Comparison of ENCODE assay signal across 7 mouse cellular contexts in the genomic region with DNA sequence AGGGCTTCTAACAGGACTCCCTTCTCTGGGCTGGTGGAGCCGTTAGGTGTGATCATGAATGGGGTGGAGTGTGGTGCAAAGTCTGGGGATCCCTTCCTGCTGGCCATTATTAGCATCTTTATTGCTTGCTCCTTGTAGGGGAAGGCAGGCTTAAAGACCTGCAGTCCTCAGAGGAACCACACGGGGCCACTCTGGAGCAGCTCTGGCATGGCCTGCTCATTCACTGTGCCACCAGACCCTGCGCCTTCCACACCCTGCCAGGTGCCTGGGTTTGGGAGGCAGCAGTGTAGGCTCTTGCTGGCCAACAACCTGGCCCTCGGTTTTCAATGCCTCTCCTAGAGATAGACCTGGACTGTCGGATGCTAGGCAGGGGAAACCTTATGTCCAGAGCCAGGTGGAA. TPM values are rescaled to one million over a fixed set of nuclear protein-coding genes. Genes with fewer than 3 reads are reported as not detected.
DNase-seq lines count a peak whose midpoint lies in the region; ATAC-seq lines count a peak whose summit lies in the region.

No protein-coding gene starts in this region.

- no peak overlapping the region for H3K27ac ChIP-seq in hindbrain, embryonic 14.5 days

- no peak overlapping the region for H3K4me3 ChIP-seq in hindbrain, embryonic 14.5 days (replicated peaks; ENCODE audit: low read length)

- no peak overlapping the region for H3K4me2 ChIP-seq in hindbrain, embryonic 14.5 days (replicated peaks)

- H3K36me3 ChIP-seq in hindbrain, embryonic 14.5 days (replicated peaks; ENCODE audit: control insufficient read depth, insufficient read depth) = no peaks in the 10 kb centered on the region

- no peaks in the 10 kb centered on the region for H3K9me3 ChIP-seq in hindbrain, embryonic 14.5 days (ENCODE audit: control insufficient read depth, low read length)

- 0 out of 2 replicates have a peak, but pooled peaks cover 4% of the 10 kb centered on the region for H3K4me1 ChIP-seq in hindbrain, embryonic 14.5 days (replicated peaks; ENCODE audit: control insufficient read depth, insufficient read depth, low read length)

- H3K9ac ChIP-seq in hindbrain, embryonic 14.5 days = no peak overlapping the region

- peak; percentile 84 for ATAC-seq in hindbrain, embryonic 14.5 days (ENCODE audit: low FRiP score)

- peak; percentile 81 to 85 for DNase-seq in adrenal gland, adult 18-20 months (ENCODE audit: low spot score in 2 of 2)
- DNase-seq in cerebellum, postnatal 25 days = peak; percentile 97
- peak; percentile 80 to 84 for DNase-seq in frontal cortex, postnatal 25 days (ENCODE audit: low spot score in 2 of 2)
- DNase-seq in hindbrain, embryonic 14.5 days (ENCODE audit: low spot score) = peak; percentile 93
- DNase-seq in layer of hippocampus, postnatal 14 days (ENCODE audit: low spot score in 2 of 2) = peak; percentile 86 to 88
- peak; percentile 84 to 89 for DNase-seq in lung, postnatal 4 days
- DNase-seq in right cerebral cortex, postnatal 14 days = peak; percentile 83

- WGBS in hindbrain, embryonic 14.5 days = 3% methylated on average over 5 of the region's 5 CpGs

- no peaks in the 10 kb centered on the region for H3K27me3 ChIP-seq in hindbrain, embryonic 14.5 days (ENCODE audit: control insufficient read depth, insufficient read depth, low read length)

RNA-seq across cellular contexts. Expression of a gene that starts 7.0 kb away (rescaled TPM):
- 10 to 100 TPM; 19.7 to 19.9 TPM for total RNA-seq in adrenal gland, adult 18-20 months (2021)
- 55.1 and 61.8 TPM in 2 replicates for polyA plus RNA-seq in hindbrain, embryonic 14.5 days (2014; fragmentation: Nextera tagmentation; extraction: Ambion mirVana)
- 10 to 100 TPM; 55.0 to 55.4 TPM for total RNA-seq in layer of hippocampus, postnatal 14 days (2021)

RNA-seq across cellular contexts. Expression of a gene that starts 29.6 kb away (rescaled TPM):
- 1 to 10 TPM; 1.7 to 2.1 TPM for total RNA-seq in adrenal gland, adult 18-20 months (2021)
- 22.7 and 23.5 TPM in 2 replicates for polyA plus RNA-seq in hindbrain, embryonic 14.5 days (2014; fragmentation: Nextera tagmentation; extraction: Ambion mirVana)
- 100 to 1,000 TPM; 122 to 136 TPM for total RNA-seq in layer of hippocampus, postnatal 14 days (2021)

RNA-seq across cellular contexts. Expression of a gene that starts 57.7 kb away (rescaled TPM):
- total RNA-seq in adrenal gland, adult 18-20 months (2021) = 1 to 10 TPM in 1 of 2 experiments, under 1 TPM in 1; 0.89 to 1.4 TPM
- polyA plus RNA-seq in hindbrain, embryonic 14.5 days (2014; fragmentation: Nextera tagmentation; extraction: Ambion mirVana) = 1.8 and 1.9 TPM in 2 replicates
- 1 to 10 TPM; 4.1 to 5.2 TPM for total RNA-seq in layer of hippocampus, postnatal 14 days (2021)

Comparison
In these comparisons a context has a peak if more than half of its experiments do, and no peak if none do; other contexts are left out.
1. RNA of a gene that starts 29.6 kb away (total RNA-seq): 122 to 136 TPM in layer of hippocampus, postnatal 14 days; 1.7 to 2.1 TPM in adrenal gland, adult 18-20 months; every median in the first group is over 10 times any median in the second.
2. Peak in every context shown above with its lines, with median percentiles within 50 percentile points of each other: DNase-seq.